Mouse (Mus musculus) testis, adult 2 months (tissue): ENCODE results near the gene Atp1a2. TPM values are rescaled to one million over a fixed set of nuclear protein-coding genes. Genes with fewer than 3 reads are reported as not detected.

ENCODE experiments used
- H3K27ac ChIP-seq: fragments of 200-500 bp; 2 replicates; pipeline ENCODE4 v1.5.1; 2012; ENCODE audit warnings: low read depth, low read length; ENCODE audit not compliant: control insufficient read depth, insufficient read depth
- H3K27me3 ChIP-seq: fragments of 200-500 bp; 2 replicates; pipeline ENCODE4 v1.6.1; 2012; ENCODE audit warnings: mild to moderate bottlenecking, low read length, moderate library complexity; ENCODE audit not compliant: control insufficient read depth, insufficient read depth
- H3K36me3 ChIP-seq: fragments of 200-500 bp; 2 replicates; pipeline ENCODE4 v1.6.1; 2012; ENCODE audit warnings: mild to moderate bottlenecking, low read length; ENCODE audit not compliant: control insufficient read depth, insufficient read depth
- H3K4me1 ChIP-seq: fragments of 200-500 bp; 2 replicates; pipeline ENCODE4 v1.6.1; 2012; ENCODE audit warnings: low read length; ENCODE audit not compliant: control insufficient read depth, insufficient read depth
- H3K4me3 ChIP-seq: fragments of 200-500 bp; 2 replicates; pipeline ENCODE4 v1.5.1; 2012; ENCODE audit warnings: low read depth, mild to moderate bottlenecking, low read length, moderate library complexity, mixed read lengths; ENCODE audit not compliant: control insufficient read depth
- CTCF ChIP-seq: fragments of 200-500 bp; IDR thresholded peaks from 2 replicates; pipeline ENCODE4 v1.5.1; 2012; ENCODE audit warnings: low read depth, mild to moderate bottlenecking, inconsistent platforms, low read length, moderate library complexity; ENCODE audit not compliant: control insufficient read depth, insufficient read depth, insufficient replicate concordance
- POLR2A ChIP-seq: fragments of 200-500 bp; IDR thresholded peaks from 2 replicates; pipeline ENCODE4 v1.6.1; 2012; ENCODE audit warnings: low read depth, mild to moderate bottlenecking, inconsistent platforms, low read length, moderate library complexity; ENCODE audit not compliant: control insufficient read depth
- polyA plus RNA-seq: library from polyadenylated mRNA; depleted of rRNA; stranded (reverse); fragments of >200 nt; gene quantifications from 2 replicates; pipeline ENCODE4 v1.2.3, GENCODE M21; 2012; rRNA removed

Gene Atp1a2
- polyA plus RNA-seq: 12.4 and 17.3 TPM in 2 replicates

GRCm38 (mm10) chr1:172297611-172298537 is at the start of gene Atp1a2:
Atp1a2 (minus strand) TSS chr1:172298064.
- Histone ChIP-seq H3K27me3 (no peaks in the 10 kb centered on the region), H3K4me3 (peak within 1 kb of the TSS; percentile 71), H3K4me1 (peaks cover 3% of the 10 kb centered on the region), H3K36me3 (no peaks in the 10 kb centered on the region), H3K27ac (peak within 1 kb of the TSS; percentile 91)
- no peak for TF ChIP-seq CTCF
- TF ChIP-seq POLR2A: peak; percentile 53; the same call in 1 of the 2 replicates

GRCm38 (mm10) chr1:172347382-172347781 is 49.5 kb upstream of the Atp1a2 start:
- Histone ChIP-seq H3K36me3 (no peaks in the 10 kb centered on the region), H3K4me3 (no peak overlapping the region), H3K27ac (no peak overlapping the region), H3K27me3 (no peaks in the 10 kb centered on the region), H3K4me1 (peaks cover 3% of the 10 kb centered on the region; the same call in 1 of the 2 replicates)
- TF ChIP-seq POLR2A (no peak), CTCF (no peak)

DNA sequence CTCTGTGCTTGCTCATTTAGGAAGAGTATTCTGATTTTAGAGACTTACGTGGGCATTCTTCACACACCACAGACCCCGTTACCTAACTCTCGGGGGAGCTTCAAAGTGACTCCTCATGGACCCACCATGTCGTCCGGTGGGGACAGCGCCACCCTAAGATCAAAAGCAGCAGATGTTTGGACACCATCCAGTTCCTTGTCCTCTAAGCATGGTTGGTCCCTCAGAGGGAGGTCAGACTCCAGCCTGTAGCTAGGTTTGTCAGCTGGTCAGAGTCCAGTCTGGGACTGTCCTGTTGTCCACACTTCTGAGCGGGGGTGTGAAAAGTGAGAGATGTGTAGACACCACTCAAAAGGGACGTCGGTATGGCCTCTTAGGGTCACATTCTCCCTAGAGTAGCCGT is 48.8 kb upstream of the Atp1a2 start:
- TF ChIP-seq CTCF (no peak), POLR2A (no peak)
- no peak overlapping the region for H3K4me3 ChIP-seq
- no peaks in the 10 kb centered on the region for H3K27me3 ChIP-seq
- no peaks in the 10 kb centered on the region for H3K36me3 ChIP-seq
- peaks cover 3% of the 10 kb centered on the region; the same call in 1 of the 2 replicates for H3K4me1 ChIP-seq
- H3K27ac ChIP-seq: no peak overlapping the region

- TF ChIP-seq CTCF: no peak
- Histone ChIP-seq H3K27ac (no peak overlapping the region), H3K4me1 (peaks cover 5% of the 10 kb centered on the region), H3K36me3 (no peaks in the 10 kb centered on the region), H3K27me3 (peaks cover 3% of the 10 kb centered on the region; the same call in 1 of the 2 replicates), H3K4me3 (no peak overlapping the region)
Observed at GRCm38 (mm10) chr1:172344820-172345219, 47.0 kb upstream of the Atp1a2 start.

DNA sequence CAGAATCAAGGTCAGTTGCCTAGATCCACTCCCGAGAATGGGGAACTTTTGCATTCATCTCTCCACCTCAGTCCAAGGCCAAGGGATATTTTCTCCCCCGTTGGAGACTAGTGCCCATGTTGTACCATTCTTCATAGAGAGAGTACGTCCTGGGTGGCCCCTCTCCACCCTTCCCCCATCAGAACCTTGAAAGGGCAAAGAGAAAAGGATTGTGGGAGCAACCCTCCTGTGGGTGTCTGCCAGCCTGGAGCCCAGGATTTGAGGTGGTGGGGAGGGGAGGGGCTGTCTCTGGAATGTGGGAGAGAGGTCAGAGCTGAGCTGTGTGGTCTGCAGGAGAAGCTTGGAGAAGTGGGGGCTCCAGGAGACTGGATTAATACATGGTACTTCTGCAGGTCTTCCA is 46.0 kb upstream of the Atp1a2 start:
- H3K4me3 ChIP-seq: no peak overlapping the region
- H3K36me3 ChIP-seq: no peaks in the 10 kb centered on the region
- H3K27me3 ChIP-seq: peaks cover 3% of the 10 kb centered on the region; the same call in 1 of the 2 replicates
- no peak overlapping the region for H3K27ac ChIP-seq
- TF ChIP-seq CTCF (no peak), POLR2A (no peak)
- peaks cover 5% of the 10 kb centered on the region for H3K4me1 ChIP-seq

GRCm38 (mm10) chr1:172342729-172343128 is 44.9 kb upstream of the Atp1a2 start:
- H3K27ac ChIP-seq: no peak overlapping the region
- peaks cover 5% of the 10 kb centered on the region for H3K4me1 ChIP-seq
- TF ChIP-seq CTCF (no peak), POLR2A (no peak)
- no peaks in the 10 kb centered on the region for H3K36me3 ChIP-seq
- no peak overlapping the region for H3K4me3 ChIP-seq
- peaks cover 3% of the 10 kb centered on the region; the same call in 1 of the 2 replicates for H3K27me3 ChIP-seq

DNA sequence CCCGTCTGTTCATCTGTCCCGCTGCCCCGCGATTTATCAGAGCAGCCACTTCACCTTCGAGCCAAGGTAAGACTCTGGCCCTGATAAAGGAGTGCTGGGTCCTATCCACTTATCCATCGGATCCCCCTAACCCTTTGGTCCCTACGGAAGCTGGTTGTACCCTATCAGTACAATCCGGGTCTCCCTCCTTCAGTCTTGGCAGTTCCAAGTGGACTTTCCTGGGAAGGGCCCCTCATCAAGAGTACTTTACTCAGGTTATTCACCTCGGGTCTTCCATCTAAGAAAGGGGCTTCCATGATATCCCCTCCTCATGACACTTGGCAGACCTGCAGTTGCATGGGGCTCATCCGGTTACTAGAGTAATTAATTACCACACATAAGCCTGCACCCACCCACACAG is 43.5 kb upstream of the Atp1a2 start:
- TF ChIP-seq POLR2A (no peak), CTCF (no peak)
- Histone ChIP-seq H3K36me3 (no peaks in the 10 kb centered on the region), H3K4me3 (peak overlapping the region; percentile 61), H3K4me1 (peaks cover 5% of the 10 kb centered on the region), H3K27me3 (peaks cover 3% of the 10 kb centered on the region; the same call in 1 of the 2 replicates), H3K27ac (no peak overlapping the region)
